8 mouse cellular contexts compared by ENCODE assay signal in the genomic region with DNA sequence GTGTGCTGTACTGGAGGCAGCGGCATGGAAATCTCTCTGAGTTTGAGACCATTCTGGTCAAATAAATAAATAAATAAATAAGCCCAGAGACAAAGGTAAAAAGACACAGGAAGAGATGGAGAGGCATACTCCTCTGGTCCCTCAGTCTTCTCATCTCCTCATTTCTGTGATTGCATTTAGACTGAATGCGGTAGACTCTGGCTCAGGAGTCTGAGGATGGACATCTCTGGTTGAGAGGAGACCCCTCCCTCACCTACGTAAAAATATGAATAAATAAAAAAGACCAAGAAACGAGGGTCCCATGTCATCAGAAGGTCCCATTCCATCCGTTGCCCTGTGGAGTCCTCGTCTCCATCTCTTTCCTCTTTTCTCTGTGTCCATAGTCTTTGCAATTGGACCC. TPM values are rescaled to one million over a fixed set of nuclear protein-coding genes. Genes with fewer than 3 reads are reported as not detected.
DNase-seq lines count a peak whose midpoint lies in the region; ATAC-seq and TF ChIP-seq lines count a peak whose summit lies in the region.

No protein-coding gene starts in this region.

- no peak overlapping the region for H3K9ac ChIP-seq in liver, embryonic 16.5 days (ENCODE audit: low read depth, low read length)

- no peak for TF ChIP-seq POLR2A in cerebellum, adult 2 months (IDR thresholded peaks at IDR 0.05; ENCODE audit: borderline replicate concordance, insufficient read depth, low read length)
- no peak for TF ChIP-seq POLR2A in testis, adult 2 months (IDR thresholded peaks at IDR 0.05; ENCODE audit: control insufficient read depth, low read depth, low read length)

- no peak for TF ChIP-seq CTCF in cerebellum, adult 2 months (IDR thresholded peaks at IDR 0.05; ENCODE audit: borderline replicate concordance, insufficient read depth, low read depth, low read length)
- TF ChIP-seq CTCF in testis, adult 2 months (IDR thresholded peaks at IDR 0.05; ENCODE audit: control insufficient read depth, insufficient read depth, insufficient replicate concordance, low read depth, low read length) = no peak

- ATAC-seq in liver, embryonic 16.5 days (ENCODE audit: low read depth) = no peak

- peaks cover 13% of the 10 kb centered on the region for H3K4me1 ChIP-seq in cerebellum, adult 2 months (ENCODE audit: control insufficient read depth, insufficient read depth, low read length)
- peaks cover 7% of the 10 kb centered on the region for H3K4me1 ChIP-seq in testis, adult 2 months (ENCODE audit: control insufficient read depth, insufficient read depth, low read length)
- H3K4me1 ChIP-seq in liver, embryonic 16.5 days (ENCODE audit: control insufficient read depth, low read depth, low read length) = peaks cover 2% of the 10 kb centered on the region; the same call in 1 of the 2 replicates

- 15% methylated on average over 6 of the region's 6 CpGs for WGBS in cerebellum, adult 2 months
- 22% methylated on average over 6 of the region's 6 CpGs for WGBS in liver, embryonic 16.5 days (ENCODE audit: insufficient replicate concordance)

- peak overlapping the region; percentile 96 for H3K4me3 ChIP-seq in cerebellum, adult 2 months (replicated peaks; ENCODE audit: insufficient read depth, low read depth, low read length)
- H3K4me3 ChIP-seq in testis, adult 2 months (ENCODE audit: control insufficient read depth, low read depth, low read length) = peak overlapping the region; percentile 41
- H3K4me3 ChIP-seq in liver, embryonic 16.5 days (ENCODE audit: low read depth, low read length) = no peak overlapping the region

- H3K4me2 ChIP-seq in liver, embryonic 16.5 days (ENCODE audit: low read depth, low read length) = peak overlapping the region; percentile 30

- H3K27ac ChIP-seq in cerebellum, adult 2 months (ENCODE audit: insufficient read depth, low read length) = peak overlapping the region; percentile 76
- H3K27ac ChIP-seq in testis, adult 2 months (ENCODE audit: control insufficient read depth, insufficient read depth, low read depth, low read length) = no peak overlapping the region
- H3K27ac ChIP-seq in liver, embryonic 16.5 days (ENCODE audit: low read length) = no peak overlapping the region

- no peak for DNase-seq in cerebellum, adult 2 months
- DNase-seq in cerebellum, adult 9-10 months = no peak
- no peak for DNase-seq in testis, postnatal 10 days (ENCODE audit: low spot score)
- no peak for DNase-seq in gastrocnemius, adult 8-10 months (ENCODE audit: low spot score in 2 of 2)
- no peak for DNase-seq in ovary, postnatal 10 days (ENCODE audit: low spot score)
- no peak for DNase-seq in cerebellum, adult 8-10 months

- no peaks in the 10 kb centered on the region for H3K27me3 ChIP-seq in cerebellum, adult 2 months (ENCODE audit: control insufficient read depth, insufficient read depth, low read length)
- H3K27me3 ChIP-seq in testis, adult 2 months (ENCODE audit: control insufficient read depth, insufficient read depth, low read length) = no peaks in the 10 kb centered on the region
- H3K27me3 ChIP-seq in liver, embryonic 16.5 days (ENCODE audit: control insufficient read depth, insufficient read depth, low read depth, low read length) = peaks cover 11% of the 10 kb centered on the region

- H3K36me3 ChIP-seq in testis, adult 2 months (ENCODE audit: control insufficient read depth, insufficient read depth, low read length) = no peaks in the 10 kb centered on the region
- no peaks in the 10 kb centered on the region for H3K36me3 ChIP-seq in liver, embryonic 16.5 days (ENCODE audit: control insufficient read depth, insufficient read depth)

- no peaks in the 10 kb centered on the region for H3K9me3 ChIP-seq in liver, embryonic 16.5 days (replicated peaks; ENCODE audit: control insufficient read depth, low read length)

RNA-seq across cellular contexts. Expression of gene Actl6b, which starts 0.3 kb away (rescaled TPM):
- 125 and 135 TPM in 2 replicates for polyA plus RNA-seq in cerebellum, adult 2 months (2012; rRNA removed)
- 0.25 TPM in 2 replicates for polyA plus RNA-seq in testis, adult 2 months (2012; rRNA removed)
- 0.05 TPM in 1 of 2 replicates, not detected in the other for polyA plus RNA-seq in liver, embryonic 16.5 days (2015; fragmentation: Nextera tagmentation; extraction: Ambion mirVana)
- total RNA-seq in gastrocnemius, adult 8-10 months (2022) = not detected

RNA-seq across cellular contexts. Expression of gene Tfr2, which starts 16.6 kb away (rescaled TPM):
- polyA plus RNA-seq in cerebellum, adult 2 months (2012; rRNA removed) = 6.7 and 6.8 TPM in 2 replicates
- polyA plus RNA-seq in testis, adult 2 months (2012; rRNA removed) = 4.5 and 5.2 TPM in 2 replicates
- 60.5 and 62.5 TPM in 2 replicates for polyA plus RNA-seq in liver, embryonic 16.5 days (2015; fragmentation: Nextera tagmentation; extraction: Ambion mirVana)
- not detected for total RNA-seq in gastrocnemius, adult 8-10 months (2022)

RNA-seq across cellular contexts. Expression of gene Gnb2, which starts 19.7 kb away (rescaled TPM):
- 410 and 442 TPM in 2 replicates for polyA plus RNA-seq in cerebellum, adult 2 months (2012; rRNA removed)
- 369 and 402 TPM in 2 replicates for polyA plus RNA-seq in testis, adult 2 months (2012; rRNA removed)
- polyA plus RNA-seq in liver, embryonic 16.5 days (2015; fragmentation: Nextera tagmentation; extraction: Ambion mirVana) = 125 and 127 TPM in 2 replicates
- total RNA-seq in gastrocnemius, adult 8-10 months (2022) = 100 to 1,000 TPM; 118 to 137 (median 128) TPM

RNA-seq across cellular contexts. Expression of gene Epo, which starts 20.0 kb away (rescaled TPM):
- not detected in 2 replicates for polyA plus RNA-seq in cerebellum, adult 2 months (2012; rRNA removed)
- polyA plus RNA-seq in testis, adult 2 months (2012; rRNA removed) = not detected in 2 replicates
- polyA plus RNA-seq in liver, embryonic 16.5 days (2015; fragmentation: Nextera tagmentation; extraction: Ambion mirVana) = 0.81 and 1.2 TPM in 2 replicates
- not detected for total RNA-seq in gastrocnemius, adult 8-10 months (2022)

RNA-seq across cellular contexts. Expression of gene Gigyf1, which starts 34.7 kb away (rescaled TPM):
- 59.8 and 61.2 TPM in 2 replicates for polyA plus RNA-seq in cerebellum, adult 2 months (2012; rRNA removed)
- polyA plus RNA-seq in testis, adult 2 months (2012; rRNA removed) = 11.5 and 12.0 TPM in 2 replicates
- polyA plus RNA-seq in liver, embryonic 16.5 days (2015; fragmentation: Nextera tagmentation; extraction: Ambion mirVana) = 2.8 and 3.1 TPM in 2 replicates
- 10 to 100 TPM; 21.2 to 25.5 (median 22.6) TPM for total RNA-seq in gastrocnemius, adult 8-10 months (2022)

Comparison
In these comparisons a context has a peak if more than half of its experiments do, and no peak if none do; other contexts are left out.
1. RNA of gene Actl6b, which starts 0.3 kb away (polyA plus RNA-seq): 125 to 135 TPM in cerebellum, adult 2 months; 0.25 TPM in testis, adult 2 months and 0.05 TPM in liver, embryonic 16.5 days; every median in the first group is over 100 times any median in the second.